Mouse (Mus musculus) E14TG2a.4 (cell line): ENCODE results near the gene Gab2.

Experiments used
- CTCF ChIP-seq: conservative IDR thresholded peaks from 2 replicates; pipeline ENCODE4 v1.5.1; 2014; ENCODE audit warnings: low read length
- NANOG ChIP-seq: IDR thresholded peaks from 2 replicates; pipeline ENCODE4 v1.6.1; 2014; ENCODE audit warnings: borderline replicate concordance, low read length, mixed read lengths
- POU5F1 ChIP-seq: IDR thresholded peaks from 2 replicates; pipeline ENCODE4 v1.6.1; 2014; ENCODE audit warnings: low read length, borderline replicate concordance

DNA sequence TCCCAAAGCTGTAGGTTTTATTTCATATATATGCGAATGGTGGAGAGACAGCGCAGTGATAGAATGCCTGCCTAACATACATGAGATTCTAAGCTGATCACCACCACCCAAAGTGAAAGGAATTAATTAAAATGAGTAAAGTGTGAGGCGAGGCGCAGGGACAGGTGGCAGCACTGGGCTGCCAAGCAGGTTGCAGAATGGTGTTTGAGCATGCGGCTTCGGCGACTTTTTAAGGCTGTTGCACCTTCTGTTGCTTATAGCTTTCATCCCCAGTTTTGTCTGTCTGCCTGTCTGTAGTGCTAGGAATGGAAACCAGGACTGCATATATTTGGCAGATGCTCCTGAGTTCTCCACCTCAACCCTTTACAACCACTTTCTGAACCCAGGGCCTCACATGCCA lies 258.2 kb downstream of the Gab2 start:
- no peak for TF ChIP-seq CTCF
- no peak for TF ChIP-seq NANOG
- TF ChIP-seq POU5F1, result no peak
